Mouse (Mus musculus): ENCODE results near the gene Hyal3.
A peak's percentile ranks its signal among the peaks of the same experiment; 100 is the strongest.

- TF ChIP-seq CTCF (IDR thresholded peaks at IDR 0.05; ENCODE audit: low read depth): no peak
- TF ChIP-seq EP300 (IDR thresholded peaks at IDR 0.05; ENCODE audit: low read depth): peak; percentile 84
Measured at GRCm38 (mm10) chr9:107570845-107571244, 9.8 kb upstream of the Hyal3 start.

Data from liver, postnatal 0 days (tissue).